ENCODE assay signal across 20 mouse cellular contexts in genomic region chr16:38644455-38644854, GRCm38 (mm10).
"Had no signal": no experiment of that assay in that cellular context is flagged by ENCODE, and none has a peak within 500 bp of the region (broad histone marks: within the 10 kb centered on the region; RNA-seq: fewer than 3 reads in every experiment).

No protein-coding gene starts in this region.

- H3K36me3 ChIP-seq: liver, embryonic 12.5 days; liver, embryonic 15.5 days; midbrain, embryonic 10.5 days had no signal

- H3K4me1 ChIP-seq: liver, embryonic 12.5 days; megakaryocyte, embryonic 14.5 days; midbrain, embryonic 10.5 days had no signal

- DNase-seq: kidney, adult 2 months; kidney, postnatal 14 days; kidney, postnatal 4 days; lung, adult 18-20 months; lung, postnatal 10 days; lung, postnatal 36 days; midbrain, embryonic 14.5 days; right cerebral cortex, adult 18-20 months; right cerebral cortex, postnatal 14 days; right cerebral cortex, postnatal 4 days; thymus, adult 2 months; thymus, postnatal 14 days; thymus, postnatal 4 days had no signal

- H3K9me3 ChIP-seq: limb, embryonic 15.5 days; liver, embryonic 12.5 days; liver, embryonic 15.5 days; lung, embryonic 15.5 days; megakaryocyte, embryonic 14.5 days; midbrain, embryonic 10.5 days had no signal

- H3K9ac ChIP-seq: limb, embryonic 15.5 days; liver, embryonic 12.5 days; liver, embryonic 15.5 days; lung, embryonic 15.5 days had no signal

- H3K4me2 ChIP-seq: limb, embryonic 15.5 days; liver, embryonic 12.5 days; liver, embryonic 15.5 days; lung, embryonic 15.5 days had no signal

- H3K4me3 ChIP-seq: limb, embryonic 15.5 days; liver, embryonic 12.5 days; liver, embryonic 15.5 days; lung, embryonic 15.5 days; megakaryocyte, embryonic 14.5 days; midbrain, embryonic 10.5 days had no signal

- H3K27ac ChIP-seq: limb, embryonic 15.5 days; liver, embryonic 12.5 days; liver, embryonic 15.5 days; lung, embryonic 15.5 days; midbrain, embryonic 10.5 days; stomach, postnatal 0 days had no signal

- H3K27me3 ChIP-seq: limb, embryonic 15.5 days; lung, embryonic 15.5 days had no signal

- ATAC-seq: liver, embryonic 12.5 days had no signal
